In the genomic region with DNA sequence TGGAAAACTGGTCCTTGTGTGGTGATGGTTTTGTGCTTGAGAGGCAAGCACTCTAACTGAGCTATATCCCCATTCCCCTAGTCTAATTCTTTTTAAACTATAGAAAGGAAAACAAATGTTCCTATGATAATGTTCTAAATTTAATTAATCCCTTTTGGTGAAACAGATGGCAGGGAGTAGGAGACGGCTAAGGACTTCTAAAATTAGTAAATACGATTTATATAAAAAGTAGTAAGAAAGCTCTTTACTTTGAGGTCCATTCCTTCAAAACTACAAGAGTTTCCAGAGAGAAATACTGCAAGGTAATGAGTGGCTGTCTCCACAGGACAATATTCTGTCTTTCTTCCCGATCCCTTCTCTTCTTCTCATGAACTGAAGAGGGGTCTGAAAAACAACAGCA, we compare ENCODE assay signal across 25 mouse cellular contexts. TPM values are rescaled to one million over a fixed set of nuclear protein-coding genes. Genes with fewer than 3 reads are reported as not detected.
DNase-seq lines count a peak whose midpoint lies in the region; ATAC-seq lines count a peak whose summit lies in the region.
"Had no signal": no experiment of that assay in that cellular context is flagged by ENCODE, and none has a peak within 500 bp of the region (broad histone marks: within the 10 kb centered on the region; RNA-seq: fewer than 3 reads in every experiment).

No protein-coding gene starts in this region.

- 89% methylated on average over 3 of the region's 3 CpGs for WGBS in liver, embryonic 11.5 days
- 74% methylated on average over 3 of the region's 3 CpGs for WGBS in liver, embryonic 15.5 days (ENCODE audit: insufficient replicate concordance)
- WGBS in hindbrain, embryonic 14.5 days = 95% methylated on average over 3 of the region's 3 CpGs

- H3K9me3 ChIP-seq in erythroblast, embryonic 14.5 days (ENCODE audit: control insufficient read depth, low read length) = no peaks in the 10 kb centered on the region
- H3K9me3 ChIP-seq in liver, embryonic 11.5 days (ENCODE audit: control insufficient read depth, low read length) = no peaks in the 10 kb centered on the region
- no peaks in the 10 kb centered on the region for H3K9me3 ChIP-seq in liver, embryonic 15.5 days (replicated peaks)
- no peaks in the 10 kb centered on the region for H3K9me3 ChIP-seq in hindbrain, embryonic 14.5 days (ENCODE audit: control insufficient read depth, low read length)
- H3K9me3 ChIP-seq: embryonic facial prominence, embryonic 15.5 days; forebrain, embryonic 12.5 days; G1E; heart, embryonic 10.5 days; heart, embryonic 15.5 days; hindbrain, embryonic 15.5 days had no signal

- ATAC-seq in erythroblast, adult 5-6 weeks (replicated peaks; ENCODE audit: low FRiP score, poor library complexity, severe bottlenecking) = no peak
- ATAC-seq in liver, embryonic 11.5 days (replicated peaks; ENCODE audit: low FRiP score) = no peak
- ATAC-seq in liver, embryonic 15.5 days (ENCODE audit: insufficient read depth) = no peak
- ATAC-seq in hindbrain, embryonic 14.5 days (ENCODE audit: low FRiP score) = no peak
- ATAC-seq in granulocyte monocyte progenitor cell, adult 5-6 weeks (replicated peaks; ENCODE audit: poor library complexity, severe bottlenecking) = no peak
- ATAC-seq: CD4-positive, CD25-positive, alpha-beta regulatory T cell, adult 4 months; forebrain, embryonic 16.5 days had no signal

- peak overlapping the region; percentile 87 for H3K27ac ChIP-seq in liver, embryonic 11.5 days (ENCODE audit: low read depth, low read length)
- peak overlapping the region; percentile 97 for H3K27ac ChIP-seq in liver, embryonic 15.5 days (replicated peaks)
- no peak overlapping the region for H3K27ac ChIP-seq in hindbrain, embryonic 14.5 days
- H3K27ac ChIP-seq: embryonic facial prominence, embryonic 15.5 days; forebrain, embryonic 12.5 days; gastrocnemius, adult 2 months; heart, embryonic 10.5 days; heart, embryonic 15.5 days; hindbrain, embryonic 15.5 days had no signal

- H3K9ac ChIP-seq in liver, embryonic 11.5 days (ENCODE audit: low read depth, low read length) = no peak overlapping the region
- peak overlapping the region; percentile 35; the same call in 1 of the 2 replicates for H3K9ac ChIP-seq in liver, embryonic 15.5 days
- H3K9ac ChIP-seq in hindbrain, embryonic 14.5 days = no peak overlapping the region
- H3K9ac ChIP-seq: embryonic facial prominence, embryonic 15.5 days; forebrain, embryonic 12.5 days; heart, embryonic 15.5 days; hindbrain, embryonic 15.5 days had no signal

- peaks cover 87% of the 10 kb centered on the region for H3K4me1 ChIP-seq in erythroblast, embryonic 14.5 days (ENCODE audit: control insufficient read depth)
- peaks cover 34% of the 10 kb centered on the region for H3K4me1 ChIP-seq in liver, embryonic 11.5 days (replicated peaks; ENCODE audit: control insufficient read depth, insufficient read depth, low read length)
- peaks cover 71% of the 10 kb centered on the region for H3K4me1 ChIP-seq in liver, embryonic 15.5 days (replicated peaks)
- H3K4me1 ChIP-seq in hindbrain, embryonic 14.5 days (replicated peaks; ENCODE audit: control insufficient read depth, insufficient read depth, low read length) = no peaks in the 10 kb centered on the region
- H3K4me1 ChIP-seq: embryonic facial prominence, embryonic 15.5 days; forebrain, embryonic 12.5 days; heart, embryonic 10.5 days; heart, embryonic 15.5 days; hindbrain, embryonic 15.5 days had no signal

- H3K27me3 ChIP-seq in erythroblast, embryonic 14.5 days (ENCODE audit: control insufficient read depth) = no peaks in the 10 kb centered on the region
- no peaks in the 10 kb centered on the region for H3K27me3 ChIP-seq in liver, embryonic 11.5 days (replicated peaks; ENCODE audit: control insufficient read depth, insufficient read depth, low read length)
- no peaks in the 10 kb centered on the region for H3K27me3 ChIP-seq in liver, embryonic 15.5 days
- no peaks in the 10 kb centered on the region for H3K27me3 ChIP-seq in hindbrain, embryonic 14.5 days (ENCODE audit: control insufficient read depth, insufficient read depth, low read length)
- H3K27me3 ChIP-seq: embryonic facial prominence, embryonic 15.5 days; forebrain, embryonic 12.5 days; heart, embryonic 15.5 days; hindbrain, embryonic 15.5 days had no signal

- DNase-seq in liver, embryonic 11.5 days (ENCODE audit: low spot score) = no peak
- DNase-seq in liver = no peak
- no peak for DNase-seq in hindbrain, embryonic 14.5 days (ENCODE audit: low spot score)
- no peak for DNase-seq in kidney, adult 18-20 months
- DNase-seq: adrenal gland, postnatal 14 days; B cell, adult 2 months; cerebellum, adult 18-20 months; cerebellum, adult 9-11 months; embryo, embryonic 11 days; gastrocnemius, adult 2 months; gastrocnemius, postnatal 25 days; heart, adult 18-20 months; heart, postnatal 14 days had no signal

- H3K4me2 ChIP-seq in liver, embryonic 11.5 days = peak overlapping the region; percentile 53
- peak overlapping the region; percentile 61 for H3K4me2 ChIP-seq in liver, embryonic 15.5 days
- H3K4me2 ChIP-seq in hindbrain, embryonic 14.5 days (replicated peaks) = no peak overlapping the region
- H3K4me2 ChIP-seq: embryonic facial prominence, embryonic 15.5 days; forebrain, embryonic 12.5 days; heart, embryonic 15.5 days; hindbrain, embryonic 15.5 days had no signal

- peaks cover 91% of the 10 kb centered on the region for H3K36me3 ChIP-seq in erythroblast, embryonic 14.5 days (ENCODE audit: control insufficient read depth)
- peaks cover 5% of the 10 kb centered on the region for H3K36me3 ChIP-seq in liver, embryonic 11.5 days (ENCODE audit: control insufficient read depth, insufficient read depth, low read length)
- peaks cover 44% of the 10 kb centered on the region for H3K36me3 ChIP-seq in liver, embryonic 15.5 days (replicated peaks)
- H3K36me3 ChIP-seq in hindbrain, embryonic 14.5 days (replicated peaks; ENCODE audit: control insufficient read depth, insufficient read depth) = peaks cover 53% of the 10 kb centered on the region

- peak overlapping the region; percentile 58 for H3K4me3 ChIP-seq in erythroblast, embryonic 14.5 days (replicated peaks)
- H3K4me3 ChIP-seq in liver, embryonic 11.5 days (ENCODE audit: low read depth, low read length) = no peak overlapping the region
- no peak overlapping the region for H3K4me3 ChIP-seq in liver, embryonic 15.5 days (replicated peaks)
- no peak overlapping the region for H3K4me3 ChIP-seq in hindbrain, embryonic 14.5 days (replicated peaks; ENCODE audit: low read length)
- H3K4me3 ChIP-seq: embryonic facial prominence, embryonic 15.5 days; forebrain, embryonic 12.5 days; gastrocnemius, adult 2 months; heart, embryonic 10.5 days; heart, embryonic 15.5 days; hindbrain, embryonic 15.5 days had no signal

RNA-seq across cellular contexts. Expression of gene Vmp1, which starts 19.2 kb away (rescaled TPM):
- 1.3 and 2.6 TPM in 2 replicates for polyA plus RNA-seq in erythroblast, embryonic 14.5 days (2012)
- total RNA-seq in erythroblast, adult 5-6 weeks (2015; ENCODE audit: low replicate concordance) = 170 and 241 TPM in 2 replicates
- total RNA-seq in erythroblast, adult 5-6 weeks (2017; ENCODE audit: low replicate concordance) = 162 and 218 TPM in 2 replicates
- polyA plus RNA-seq in liver, embryonic 11.5 days (2014; fragmentation: Nextera tagmentation; extraction: Ambion mirVana) = 112 and 130 TPM in 2 replicates
- 80.8 and 81.0 TPM in 2 replicates for polyA plus RNA-seq in liver, embryonic 15.5 days (2015; fragmentation: Nextera tagmentation; extraction: Ambion mirVana)
- 148 and 151 TPM in 2 replicates for polyA plus RNA-seq in hindbrain, embryonic 14.5 days (2014; fragmentation: Nextera tagmentation; extraction: Ambion mirVana)
- 61.1 and 83.8 TPM in 2 replicates for total RNA-seq in granulocyte monocyte progenitor cell, adult 5-6 weeks (2014; fragmentation: Nextera tagmentation)
- total RNA-seq in granulocyte monocyte progenitor cell, adult 5-6 weeks (2017) = 79.1 and 105 TPM in 2 replicates

RNA-seq across cellular contexts. Expression of gene Ptrh2, which starts 19.4 kb away (rescaled TPM):
- 0.08 and 0.16 TPM in 2 replicates for polyA plus RNA-seq in erythroblast, embryonic 14.5 days (2012)
- total RNA-seq in erythroblast, adult 5-6 weeks (2015; ENCODE audit: low replicate concordance) = 6.9 and 8.8 TPM in 2 replicates
- total RNA-seq in erythroblast, adult 5-6 weeks (2017; ENCODE audit: low replicate concordance) = 9.5 TPM in 2 replicates
- polyA plus RNA-seq in liver, embryonic 11.5 days (2014; fragmentation: Nextera tagmentation; extraction: Ambion mirVana) = 39.6 and 40.5 TPM in 2 replicates
- polyA plus RNA-seq in liver, embryonic 15.5 days (2015; fragmentation: Nextera tagmentation; extraction: Ambion mirVana) = 14.3 and 15.0 TPM in 2 replicates
- 28.5 and 30.4 TPM in 2 replicates for polyA plus RNA-seq in hindbrain, embryonic 14.5 days (2014; fragmentation: Nextera tagmentation; extraction: Ambion mirVana)
- 21.5 and 27.7 TPM in 2 replicates for total RNA-seq in granulocyte monocyte progenitor cell, adult 5-6 weeks (2014; fragmentation: Nextera tagmentation)
- 20.7 and 29.3 TPM in 2 replicates for total RNA-seq in granulocyte monocyte progenitor cell, adult 5-6 weeks (2017)

Comparison
In these comparisons a context has a peak if more than half of its experiments do, and no peak if none do; other contexts are left out.
1. RNA of gene Vmp1, which starts 19.2 kb away (polyA plus RNA-seq): 148 to 151 TPM in hindbrain, embryonic 14.5 days, 112 to 130 TPM in liver, embryonic 11.5 days and 80.8 to 81.0 TPM in liver, embryonic 15.5 days; 1.3 to 2.6 TPM in erythroblast, embryonic 14.5 days; every median in the first group is over 10 times any median in the second.
2. RNA of gene Ptrh2, which starts 19.4 kb away (polyA plus RNA-seq): 39.6 to 40.5 TPM in liver, embryonic 11.5 days, 28.5 to 30.4 TPM in hindbrain, embryonic 14.5 days and 14.3 to 15.0 TPM in liver, embryonic 15.5 days; 0.08 to 0.16 TPM in erythroblast, embryonic 14.5 days; every median in the first group is over 10 times any median in the second.